Mouse (Mus musculus) limb, embryonic 10.5 days (tissue): ENCODE measurements around the gene Zfp78. TPM values are rescaled to one million over a fixed set of nuclear protein-coding genes. Genes with fewer than 3 reads are reported as not detected.
"Not testable (repeated sequence)": the region's sequence is repeated elsewhere in the genome, so short reads cannot be mapped to it uniquely, and the experiment has no call there.

Experiments
- DNase-seq: peaks from one replicate; pipeline ENCODE4 v3.0.0-alpha.2; 2017; ENCODE audit warnings: low spot score
- H3K27ac ChIP-seq: fragments of 300-500 bp; sonication (generic); 2 replicates; pipeline ENCODE4 v1.5.1; 2016; ENCODE audit warnings: mild to moderate bottlenecking
- H3K27me3 ChIP-seq: fragments of 300-500 bp; sonication (generic); 2 replicates; pipeline ENCODE4 v1.6.1; 2016; ENCODE audit warnings: low read depth, mild to moderate bottlenecking; ENCODE audit not compliant: poor library complexity, severe bottlenecking
- H3K36me3 ChIP-seq: fragments of 300-500 bp; sonication (generic); 2 replicates; pipeline ENCODE4 v1.6.1; 2016; ENCODE audit warnings: mild to moderate bottlenecking, moderate library complexity
- H3K4me1 ChIP-seq: fragments of 300-500 bp; sonication (generic); 2 replicates; pipeline ENCODE4 v1.6.1; 2016
- H3K4me3 ChIP-seq: fragments of 300-500 bp; sonication (generic); 2 replicates; pipeline ENCODE4 v1.5.1; 2016; ENCODE audit warnings: mild to moderate bottlenecking, moderate library complexity
- H3K9me3 ChIP-seq: fragments of 300-500 bp; sonication (generic); replicated peaks from 2 replicates; pipeline ENCODE4 v1.6.1; 2016; ENCODE audit warnings: mild to moderate bottlenecking
- WGBS: fragments of 180-500 bp; shearing (Covaris S2); methylation state at CpG from one replicate; pipeline ENCODE4 v1.1.7; 2016; 5-methylcytosine and 5-hydroxymethylcytosine counted together
- polyA plus RNA-seq: library from polyadenylated mRNA; unstranded; fragments of >200 nt; fragmentation: Nextera tagmentation; extraction: Ambion mirVana; gene quantifications from 2 replicates; pipeline ENCODE4 v1.2.1, GENCODE M21; 2016

Gene Zfp78
- polyA plus RNA-seq, 1 experiment from 2014 or later, result 1.4 TPM

DNA sequence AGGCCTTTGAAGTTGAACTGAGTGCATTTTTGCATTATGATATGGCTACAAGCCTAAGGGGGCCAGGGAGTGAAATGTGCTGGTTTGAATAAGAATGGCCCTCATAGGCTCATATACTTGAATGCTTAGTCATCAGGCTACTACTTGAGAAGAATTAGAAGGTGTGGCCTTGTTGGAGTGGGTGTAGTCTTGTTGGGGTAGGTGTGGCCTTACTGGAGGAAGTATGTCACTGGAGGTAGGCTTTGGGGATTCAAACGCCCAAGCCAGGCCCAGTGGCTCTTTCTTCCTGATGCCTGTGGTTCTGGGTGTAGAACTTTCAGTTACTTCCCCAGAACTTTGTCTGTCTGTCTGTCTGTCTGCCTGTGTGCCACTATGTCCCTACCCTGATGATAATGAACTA lies 1.7 kb downstream of the Zfp78 start:
- Histone ChIP-seq H3K4me1 (peaks cover 12% of the 10 kb centered on the region; the same call in 1 of the 2 replicates), H3K9me3 (no peaks in the 10 kb centered on the region), H3K27ac (no peak overlapping the region), H3K4me3 (no peak overlapping the region), H3K36me3 (no peaks in the 10 kb centered on the region), H3K27me3 (no peaks in the 10 kb centered on the region)
- WGBS, result 76% methylated on average over 1 of the region's 1 CpGs
- DNase-seq, result no peak

GRCm38 (mm10) chr7:6367185-6367584 lies 4.1 kb downstream of the Zfp78 start:
- 91% methylated on average over 5 of the region's 5 CpGs for WGBS
- peaks cover 7% of the 10 kb centered on the region; the same call in 1 of the 2 replicates for H3K4me1 ChIP-seq

GRCm38 (mm10) chr7:6368146-6368545 lies 5.1 kb downstream of the Zfp78 start:
- H3K27ac ChIP-seq, result not testable (repeated sequence)
- 88% methylated on average over 5 of the region's 5 CpGs for WGBS

More at GRCm38 (mm10) chr7:6367185-6367584, 4.1 kb downstream of the Zfp78 start:
- no peaks in the 10 kb centered on the region for H3K9me3 ChIP-seq
- H3K36me3 ChIP-seq, result no peaks in the 10 kb centered on the region
- no peak for DNase-seq
- no peaks in the 10 kb centered on the region for H3K27me3 ChIP-seq
- H3K4me3 ChIP-seq, result no peak overlapping the region
- H3K27ac ChIP-seq, result no peak overlapping the region

DNA sequence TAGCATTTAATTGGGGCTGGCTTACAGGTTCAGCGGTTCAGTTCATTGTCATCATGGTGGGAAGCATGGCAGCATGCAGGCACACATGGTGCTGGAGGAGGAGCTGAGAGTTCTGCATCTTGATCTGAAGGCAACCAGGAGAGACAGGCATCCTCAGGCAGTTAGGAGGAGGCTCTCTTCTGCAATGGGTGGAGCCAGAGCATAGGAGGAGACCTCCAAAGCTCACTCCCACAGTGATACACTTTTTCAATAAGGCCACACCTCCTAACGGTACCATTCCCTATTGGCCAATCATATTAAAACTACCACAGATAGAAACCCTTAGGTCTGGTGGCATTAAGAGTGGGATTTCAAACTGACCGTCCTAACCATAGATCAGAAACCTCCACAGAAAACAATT lies 6.4 kb downstream of the Zfp78 start:
- DNase-seq, result no peak
- Histone ChIP-seq H3K9me3 (no peaks in the 10 kb centered on the region), H3K4me1 (no peaks in the 10 kb centered on the region), H3K27ac (no peak overlapping the region), H3K27me3 (no peaks in the 10 kb centered on the region), H3K36me3 (no peaks in the 10 kb centered on the region), H3K4me3 (no peak overlapping the region)
- WGBS, result 82% methylated on average over 3 of the region's 3 CpGs

More at GRCm38 (mm10) chr7:6368146-6368545, 5.1 kb downstream of the Zfp78 start:
- not testable (repeated sequence) for H3K27me3 ChIP-seq, DNase-seq, H3K4me1 ChIP-seq, H3K9me3 ChIP-seq, H3K4me3 ChIP-seq, H3K36me3 ChIP-seq

- Histone ChIP-seq H3K4me1 (no peaks in the 10 kb centered on the region), H3K27me3 (no peaks in the 10 kb centered on the region), H3K27ac (no peak overlapping the region), H3K4me3 (no peak overlapping the region), H3K36me3 (no peaks in the 10 kb centered on the region), H3K9me3 (no peaks in the 10 kb centered on the region)
- 91% methylated on average over 3 of the region's 3 CpGs for WGBS
- DNase-seq, result no peak
These were observed 9.9 kb downstream of the Zfp78 start for GRCm38 (mm10) chr7:6372993-6373392.

DNA sequence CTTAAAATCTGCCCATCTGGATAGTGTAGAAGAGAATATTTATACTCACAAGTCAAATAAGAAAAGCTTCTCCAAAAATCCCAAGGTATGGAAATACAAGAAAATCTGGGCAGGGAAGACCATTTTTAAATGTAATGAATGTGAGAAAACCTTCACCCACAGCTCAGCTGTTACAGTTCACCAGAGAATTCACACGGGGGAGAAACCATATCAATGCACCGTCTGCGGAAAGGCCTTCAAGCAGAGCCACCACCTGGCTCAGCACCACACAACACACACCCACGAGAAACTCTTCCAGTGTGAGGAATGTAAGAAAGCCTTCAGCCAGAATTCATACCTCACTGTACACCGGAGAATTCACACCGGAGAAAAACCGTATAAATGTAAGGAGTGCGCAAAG lies 15.4 kb downstream of the Zfp78 start:
- no peaks in the 10 kb centered on the region for H3K9me3 ChIP-seq
- no peaks in the 10 kb centered on the region for H3K36me3 ChIP-seq
- H3K27ac ChIP-seq, result no peak overlapping the region
- 85% methylated on average over 8 of the region's 8 CpGs for WGBS
- no peak for DNase-seq
- peaks cover 10% of the 10 kb centered on the region for H3K4me1 ChIP-seq
- no peaks in the 10 kb centered on the region for H3K27me3 ChIP-seq
- H3K4me3 ChIP-seq, result no peak overlapping the region

DNA sequence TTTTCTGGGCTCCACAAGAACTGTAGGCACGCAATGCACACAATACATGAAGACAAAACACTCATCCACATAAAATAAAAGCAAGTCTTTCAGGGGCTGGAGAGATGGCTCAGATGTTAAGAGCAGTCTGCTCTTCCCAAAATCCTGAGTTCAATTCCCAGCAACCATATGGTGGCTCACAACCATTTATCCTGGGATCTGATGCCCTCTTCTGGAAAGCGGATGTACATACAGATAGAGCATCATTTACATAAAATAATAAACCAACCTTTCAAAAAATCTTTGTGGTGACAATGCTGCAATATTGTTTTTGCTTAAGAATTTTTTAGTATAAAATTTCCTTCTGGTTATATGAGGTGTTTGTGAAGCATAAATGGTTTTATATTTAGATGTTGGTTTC lies 18.4 kb downstream of the Zfp78 start:
- 78% methylated on average over 2 of the region's 2 CpGs for WGBS
- no peak for DNase-seq
- no peaks in the 10 kb centered on the region for H3K9me3 ChIP-seq

DNA sequence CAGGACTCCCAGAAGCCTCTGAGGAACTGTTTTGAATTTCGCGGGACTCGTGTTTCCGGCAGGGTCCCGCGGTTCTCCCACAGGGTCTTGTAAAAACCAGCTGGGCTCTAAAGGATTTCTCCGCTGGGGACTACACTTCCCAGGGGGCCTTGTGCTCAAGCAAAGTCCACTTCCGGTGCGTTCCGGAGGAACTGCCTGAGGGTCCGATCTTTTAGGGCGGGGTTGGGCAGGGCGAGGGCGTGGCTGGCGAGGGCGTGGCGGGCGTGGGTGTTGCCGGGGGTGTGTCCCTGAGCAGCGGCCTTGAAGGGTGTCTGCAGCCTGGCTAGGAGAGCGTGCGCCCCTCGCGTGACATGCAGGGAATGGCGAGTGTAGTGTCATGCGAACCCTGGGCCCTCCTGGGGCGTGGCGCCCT lies 20.0 kb downstream of the Zfp78 start, which contains the start of gene Zfp28:
Zfp28 (plus strand) TSS at position 252 of the 412 bp plus-strand sequence.
- no peaks in the 10 kb centered on the region for H3K9me3 ChIP-seq
- peak; percentile 99 for DNase-seq
- peak within 1 kb of the TSS; percentile 62 for H3K4me3 ChIP-seq
- H3K4me1 ChIP-seq, result peaks cover 14% of the 10 kb centered on the region
- H3K27ac ChIP-seq, result peak within 1 kb of the TSS; percentile 80
- H3K36me3 ChIP-seq, result peaks cover 8% of the 10 kb centered on the region
- no peaks in the 10 kb centered on the region for H3K27me3 ChIP-seq
- WGBS, result under 1% methylated on average over 27 of the region's 28 CpGs

More for the DNA sequence above, 18.4 kb downstream of the Zfp78 start:
- no peaks in the 10 kb centered on the region for H3K27me3 ChIP-seq
- H3K4me3 ChIP-seq, result no peak overlapping the region
- no peak overlapping the region for H3K27ac ChIP-seq
- peaks cover 14% of the 10 kb centered on the region for H3K4me1 ChIP-seq
- no peaks in the 10 kb centered on the region for H3K36me3 ChIP-seq

DNA sequence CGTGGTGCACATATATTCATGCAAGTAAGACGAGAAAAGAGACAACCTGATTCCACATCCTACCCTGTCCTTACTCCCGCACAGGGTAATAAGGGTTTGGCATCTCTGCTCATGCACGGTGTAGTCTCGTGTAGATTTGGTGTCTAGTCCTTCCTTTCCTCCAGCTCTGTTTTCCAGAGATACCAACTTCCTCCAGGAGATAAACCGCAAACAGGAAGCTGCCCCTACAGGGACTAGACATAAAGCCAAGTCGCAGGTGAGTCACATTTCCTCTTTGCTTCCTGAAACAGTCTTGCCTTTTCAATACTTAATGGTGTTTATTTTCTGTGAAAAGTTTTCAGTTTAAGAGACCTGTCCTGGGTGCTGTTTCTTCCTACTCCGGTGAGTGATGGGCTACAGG lies 20.9 kb downstream of the Zfp78 start:
- DNase-seq, result no peak
- 72% methylated on average over 8 of the region's 8 CpGs for WGBS
- Histone ChIP-seq H3K4me1 (peaks cover 14% of the 10 kb centered on the region), H3K4me3 (peak overlapping the region; percentile 62), H3K9me3 (no peaks in the 10 kb centered on the region), H3K27me3 (no peaks in the 10 kb centered on the region), H3K36me3 (peaks cover 8% of the 10 kb centered on the region), H3K27ac (peak overlapping the region; percentile 80; the same call in 1 of the 2 replicates)

DNA sequence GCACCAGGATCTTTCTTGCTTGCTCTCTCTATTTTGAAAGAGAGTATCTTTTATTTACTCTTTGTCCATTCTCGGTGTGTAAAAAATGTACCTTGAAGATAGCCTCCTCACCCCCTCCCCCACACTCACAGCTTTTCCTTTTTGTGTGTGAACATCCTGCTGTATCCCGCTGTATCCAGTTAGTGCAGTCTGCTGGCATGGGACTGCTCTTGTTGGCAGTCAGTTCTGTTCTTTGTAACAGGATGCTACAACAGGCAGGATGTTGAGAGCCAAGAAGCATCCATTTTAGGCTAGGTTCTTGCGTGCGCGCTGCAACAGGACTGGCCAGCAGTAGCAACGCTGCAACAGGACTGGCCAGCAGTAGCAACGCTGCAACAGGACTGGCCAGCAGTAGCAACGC lies 23.9 kb downstream of the Zfp78 start:
- Histone ChIP-seq H3K4me1 (peaks cover 13% of the 10 kb centered on the region), H3K36me3 (peaks cover 34% of the 10 kb centered on the region), H3K27ac (no peak overlapping the region), H3K4me3 (no peak overlapping the region), H3K9me3 (no peaks in the 10 kb centered on the region), H3K27me3 (no peaks in the 10 kb centered on the region)
- 94% methylated on average over 8 of the region's 8 CpGs for WGBS
- DNase-seq, result no peak

- Histone ChIP-seq H3K4me3 (no peak overlapping the region), H3K36me3 (peaks cover 54% of the 10 kb centered on the region), H3K9me3 (no peaks in the 10 kb centered on the region), H3K27me3 (no peaks in the 10 kb centered on the region), H3K4me1 (no peaks in the 10 kb centered on the region), H3K27ac (no peak overlapping the region)
- 89% methylated on average over 5 of the region's 5 CpGs for WGBS
- no peak for DNase-seq
These were observed 25.9 kb downstream of the Zfp78 start for GRCm38 (mm10) chr7:6388971-6389370.

GRCm38 (mm10) chr7:6389449-6389848 lies 26.4 kb downstream of the Zfp78 start:
- Histone ChIP-seq H3K36me3 (peaks cover 58% of the 10 kb centered on the region), H3K9me3 (no peaks in the 10 kb centered on the region), H3K4me1 (no peaks in the 10 kb centered on the region), H3K27me3 (no peaks in the 10 kb centered on the region), H3K4me3 (no peak overlapping the region), H3K27ac (no peak overlapping the region)
- WGBS, result 67% methylated on average over 5 of the region's 5 CpGs
- DNase-seq, result no peak

DNA sequence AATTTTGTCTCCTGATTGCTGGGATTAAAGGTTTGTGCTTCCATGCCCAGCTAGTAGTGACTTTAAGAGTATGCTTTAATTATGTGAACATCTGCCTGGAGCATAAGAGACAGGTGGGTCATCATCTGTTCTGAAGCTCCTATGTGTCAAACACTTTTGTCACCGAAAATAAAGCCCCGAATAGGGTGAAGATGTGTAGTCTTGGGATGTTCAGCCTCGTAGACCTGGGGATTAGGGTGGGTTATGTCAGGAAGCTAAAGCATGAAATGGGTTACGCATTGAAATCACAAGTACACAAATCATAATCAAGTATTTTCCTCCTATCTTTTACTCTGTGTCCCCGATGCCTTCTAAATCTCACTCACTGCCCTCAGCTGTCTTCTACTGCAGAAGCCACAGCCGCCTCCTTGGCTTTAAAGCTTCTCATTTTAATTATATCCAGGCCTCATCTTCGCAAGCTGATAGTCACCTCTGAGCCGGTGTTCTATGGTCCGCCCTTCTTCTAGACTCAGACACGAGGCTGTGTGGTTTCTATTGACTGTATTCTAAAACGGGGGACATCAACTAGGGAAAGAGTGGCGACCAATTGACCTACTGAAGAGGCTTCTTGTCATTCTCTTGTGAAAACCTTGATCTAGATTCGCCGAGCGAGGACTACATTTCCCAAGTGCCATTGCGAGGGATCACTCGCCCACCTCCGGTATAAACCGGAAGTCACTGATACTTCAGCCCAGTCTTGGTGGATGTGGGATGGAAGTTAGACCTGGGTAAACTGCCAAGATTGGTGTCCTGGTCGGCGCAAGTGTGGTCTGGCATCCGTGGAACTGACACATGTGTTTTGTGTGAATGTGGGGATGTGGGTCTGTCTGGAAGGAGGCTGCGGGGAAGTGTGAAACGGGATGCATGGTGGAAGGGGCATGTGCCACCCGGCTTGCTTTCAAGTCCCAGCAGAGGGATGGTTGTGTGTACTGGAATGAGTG lies 35.2 kb downstream of the Zfp78 start, which contains the start of gene Smim17:
Smim17 (plus strand) TSS at position 720 of the 980 bp plus-strand sequence.
- Histone ChIP-seq H3K4me3 (peak within 1 kb of the TSS; percentile 60), H3K36me3 (peaks cover 24% of the 10 kb centered on the region), H3K4me1 (0 out of 2 replicates have a peak, but pooled peaks cover 4% of the 10 kb centered on the region), H3K27me3 (no peaks in the 10 kb centered on the region), H3K9me3 (no peaks in the 10 kb centered on the region), H3K27ac (0 out of 2 replicates have a peak within 1 kb of the TSS, but pooled peaks have one; percentile 28)
- WGBS, result 25% methylated on average over 25 of the region's 25 CpGs
- DNase-seq, result peak; percentile 54
